Mouse (Mus musculus) fat pad, adult 2 months (tissue): ENCODE results near the gene Spg11.

Experiments
- DNase-seq: peaks from one replicate; pipeline ENCODE4 v3.0.0-alpha.2; 2011; ENCODE audit warnings: low read depth, low spot score; ENCODE audit errors: extremely low read depth

The Spg11 gene

DNA sequence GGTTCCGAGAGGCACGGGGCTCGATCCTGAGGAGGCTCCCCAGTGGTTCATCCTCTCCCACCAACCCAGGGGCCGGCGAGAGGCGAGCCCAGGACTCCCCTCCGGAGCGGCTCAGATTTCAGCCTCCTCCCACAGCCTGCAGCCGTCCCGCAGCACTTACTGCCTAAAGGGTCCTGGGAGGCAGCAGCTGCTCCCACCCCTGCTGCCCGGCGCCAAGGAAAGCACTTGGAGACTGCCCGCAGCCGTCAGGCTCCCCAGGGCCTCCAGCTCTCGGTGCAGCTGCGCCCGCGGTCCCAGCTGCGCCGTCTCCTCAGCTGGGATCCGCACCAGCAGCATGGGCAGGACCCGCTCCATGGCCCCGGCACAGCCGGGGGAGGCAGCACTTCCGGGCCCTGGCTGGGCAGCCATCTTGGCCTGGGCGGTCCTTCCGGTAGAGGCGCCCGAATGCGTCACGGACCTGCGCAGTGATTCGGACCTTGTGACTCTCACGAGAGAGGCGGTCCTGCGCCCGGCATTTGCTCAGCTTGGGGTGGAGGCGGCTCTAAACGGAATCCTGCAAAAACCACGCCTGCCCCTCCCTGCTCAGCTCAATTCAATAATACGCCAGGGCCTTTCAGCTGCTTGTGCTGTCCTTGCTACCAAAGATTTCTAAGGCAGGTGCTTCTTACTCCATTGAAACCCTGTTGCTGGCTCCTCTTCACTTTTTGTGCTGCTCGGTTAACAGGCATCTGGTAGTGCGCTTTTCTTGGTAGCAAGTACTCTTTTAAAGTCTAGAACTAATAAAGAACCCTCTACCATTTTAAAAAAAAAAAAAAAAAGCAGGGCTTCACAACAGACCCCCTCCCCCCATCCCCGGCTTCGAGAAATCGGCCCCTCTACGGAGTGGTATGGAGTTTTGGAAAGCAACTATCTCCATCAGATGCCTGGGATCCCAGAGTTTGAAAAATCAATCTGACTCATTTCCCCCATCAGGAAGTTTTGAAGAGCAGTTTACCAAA is at the start of gene Spg11:
TSS of gene Spg11 (minus strand) at position 426 of the 998 bp plus-strand sequence.
- DNase-seq, result peak; percentile 57

DNA sequence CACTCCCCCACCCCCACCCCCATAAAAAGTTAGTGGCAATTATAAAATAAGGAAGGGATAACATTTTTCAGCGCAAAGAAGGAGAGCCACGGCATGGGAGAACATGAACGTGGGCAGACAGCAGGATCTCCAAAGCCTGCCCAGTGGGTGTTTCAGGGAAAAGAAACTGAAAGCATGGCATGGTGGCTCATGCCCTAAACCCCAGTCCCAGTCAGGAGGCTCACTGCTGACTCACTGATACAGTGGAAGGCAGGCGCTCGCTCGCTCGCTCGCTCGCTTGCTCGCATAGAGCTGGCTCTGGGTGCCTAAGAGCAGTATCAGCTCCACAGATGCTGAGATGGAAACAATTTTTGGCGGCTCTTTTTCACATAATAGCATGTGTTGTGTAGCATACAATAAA is 46.1 kb upstream of the Spg11 start:
- DNase-seq, result no peak

DNA sequence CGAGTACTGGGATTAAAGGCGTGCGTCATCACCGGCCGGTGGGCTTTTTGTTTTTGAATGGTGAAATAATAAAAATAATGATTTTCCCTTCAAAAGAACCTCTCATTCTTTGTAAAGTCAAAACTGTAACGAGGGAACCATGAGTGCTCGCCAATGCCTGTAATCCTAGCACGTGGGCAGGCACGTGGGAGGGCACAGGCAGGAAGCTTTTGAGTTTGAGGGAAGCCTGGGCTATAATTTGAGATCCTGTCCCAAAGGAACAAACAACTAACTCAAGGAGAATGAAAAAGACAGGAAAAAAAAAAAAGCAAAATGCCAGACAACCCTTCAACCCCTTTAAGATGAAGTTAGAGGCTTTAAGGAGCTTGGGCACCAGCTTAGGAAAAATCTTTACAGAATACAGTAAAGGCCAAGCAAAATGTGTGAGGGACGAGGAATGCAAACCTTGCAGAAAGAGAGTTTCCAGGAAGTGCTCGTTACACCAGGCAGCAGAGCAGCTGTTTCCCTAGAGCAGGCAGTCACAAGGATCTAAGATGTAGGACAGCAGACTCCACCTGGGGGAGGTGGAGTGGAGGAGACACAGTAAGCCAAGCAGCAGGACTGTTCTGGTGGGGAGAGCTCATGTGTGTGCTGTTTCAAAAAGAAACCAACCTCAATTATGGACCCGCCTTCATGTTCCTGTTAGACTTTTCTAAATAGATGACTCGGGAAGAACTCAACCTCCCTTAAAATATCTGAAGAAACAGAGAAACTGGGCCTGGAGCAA is 45.4 kb upstream of the Spg11 start:
- no peak for DNase-seq

DNA sequence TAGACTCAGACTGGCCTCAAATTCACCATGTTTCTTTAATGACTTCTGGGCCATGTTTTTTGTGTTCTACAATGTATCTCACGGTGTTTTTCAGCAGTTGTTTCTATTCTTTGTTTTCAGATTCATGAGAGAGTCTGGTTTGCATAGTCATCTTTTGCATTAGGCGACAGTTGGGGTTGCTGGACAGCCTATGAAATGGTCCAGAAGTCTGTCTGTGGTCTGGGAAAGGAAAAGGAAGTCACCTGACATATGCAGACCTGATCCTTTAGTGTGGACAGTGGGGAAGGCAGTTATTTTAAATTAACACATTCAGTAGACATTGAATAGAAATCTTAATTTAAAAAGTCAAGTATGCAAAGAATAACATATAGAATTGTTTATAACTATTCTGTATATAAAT is 44.3 kb upstream of the Spg11 start:
- no peak for DNase-seq

DNA sequence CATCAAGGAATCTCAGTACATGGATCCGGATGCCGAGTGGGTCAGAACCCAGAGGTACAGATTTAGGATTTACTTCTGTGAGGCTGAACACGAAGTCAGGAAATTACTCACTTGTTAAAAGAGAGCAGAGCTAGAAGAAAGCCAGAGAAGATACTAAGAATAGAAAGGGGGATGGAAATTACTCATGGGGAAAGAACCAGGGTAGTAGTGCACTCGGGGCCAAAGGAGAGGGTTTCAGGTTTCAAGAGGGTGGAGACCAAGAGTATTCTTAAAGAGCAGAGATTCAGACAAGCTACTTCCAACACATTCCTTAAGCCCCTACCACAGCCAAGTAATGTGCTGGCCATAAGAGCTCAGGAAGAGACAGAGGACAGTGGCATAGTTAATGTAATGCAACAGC is 43.4 kb upstream of the Spg11 start:
- no peak for DNase-seq

DNA sequence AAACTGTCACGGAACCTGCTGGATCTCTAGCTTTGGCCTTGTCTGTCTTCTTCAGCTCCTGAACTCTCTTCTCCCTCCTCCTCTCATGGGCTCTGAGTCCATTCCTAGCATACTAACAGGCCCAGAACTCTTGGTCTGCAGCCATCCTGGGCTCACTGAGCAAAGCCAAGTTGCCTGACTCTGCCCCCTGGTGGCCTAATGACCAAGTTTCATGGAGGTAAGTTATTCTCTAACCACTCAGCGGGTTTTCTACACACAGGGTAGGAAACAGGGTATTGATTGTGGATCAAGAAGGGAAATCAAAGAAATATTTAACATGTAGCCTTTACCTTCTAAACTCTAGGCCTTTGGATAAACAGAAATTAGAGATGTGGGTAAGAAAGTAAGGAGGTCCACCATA is 42.5 kb upstream of the Spg11 start, which contains the start of gene Trim69:
TSS of gene Trim69 (plus strand) at position 21 of the 400 bp plus-strand sequence.
- no peak for DNase-seq

GRCm38 (mm10) chr2:122159667-122160066 is 41.5 kb upstream of the Spg11 start:
- DNase-seq, result no peak

GRCm38 (mm10) chr2:122158362-122158802 is 40.2 kb upstream of the Spg11 start:
- peak; percentile 83 for DNase-seq

DNA sequence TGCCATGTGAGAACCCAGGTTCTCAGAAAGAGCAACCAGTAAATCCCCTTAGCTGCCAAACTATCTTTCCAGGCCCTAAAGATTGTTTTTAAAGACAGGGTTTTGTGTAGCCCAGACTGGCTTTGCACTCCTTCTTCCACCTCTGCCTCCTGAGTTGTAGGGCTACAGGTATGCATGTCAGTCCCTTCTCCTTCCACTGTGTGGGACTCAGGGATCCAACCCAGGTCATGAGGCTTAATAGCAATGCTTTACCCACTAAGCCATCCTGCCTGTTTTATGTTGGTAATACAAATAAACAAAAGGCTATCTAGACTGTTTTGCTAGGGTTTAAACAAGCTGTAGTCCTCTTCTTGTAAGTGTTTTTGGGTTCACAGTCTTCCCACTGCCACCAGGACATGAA is 39.4 kb upstream of the Spg11 start:
- no peak for DNase-seq

DNA sequence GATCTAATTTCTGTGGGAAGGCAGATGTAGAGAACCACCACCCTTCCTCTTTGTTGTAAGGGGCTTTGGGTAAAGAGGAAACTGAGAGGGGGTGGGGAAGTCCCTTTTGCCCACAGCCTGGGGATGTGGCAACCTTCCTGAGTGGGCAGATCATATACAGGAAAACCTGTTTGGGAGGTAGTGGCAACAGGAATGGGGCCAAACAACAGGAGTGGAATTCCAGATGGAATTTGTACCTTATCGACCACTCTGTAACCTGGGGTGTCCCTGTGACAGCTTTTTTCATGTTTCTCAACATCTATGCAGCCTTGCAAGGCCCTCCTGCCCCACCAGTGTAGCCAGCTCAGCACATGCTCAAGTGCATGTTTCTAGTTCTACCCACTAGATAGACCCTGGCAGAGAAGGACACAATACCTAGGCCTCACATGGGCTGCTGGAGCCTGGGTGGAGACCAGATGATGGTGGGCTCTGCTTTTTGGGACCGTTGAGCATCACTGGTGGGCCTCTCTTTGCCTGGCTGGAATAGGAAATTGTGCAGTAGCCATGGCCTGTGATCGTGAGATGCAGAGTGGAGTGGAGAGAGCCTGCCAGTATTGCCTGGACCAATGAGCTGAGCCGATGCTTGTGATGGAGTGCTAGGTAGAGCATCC is 38.0 kb upstream of the Spg11 start:
- no peak for DNase-seq

- DNase-seq, result no peak
Measured at GRCm38 (mm10) chr2:122155292-122155691, 37.1 kb upstream of the Spg11 start.

GRCm38 (mm10) chr2:122154479-122154878 is 36.3 kb upstream of the Spg11 start:
- DNase-seq, result no peak

GRCm38 (mm10) chr2:122153681-122154365 is 35.6 kb upstream of the Spg11 start:
- no peak for DNase-seq

- no peak for DNase-seq
Measured at GRCm38 (mm10) chr2:122152850-122153249, 34.7 kb upstream of the Spg11 start.

- no peak for DNase-seq
Measured at GRCm38 (mm10) chr2:122151221-122151620, 33.0 kb upstream of the Spg11 start.

- DNase-seq, result no peak
Measured at GRCm38 (mm10) chr2:122149716-122150115, 31.5 kb upstream of the Spg11 start.

DNA sequence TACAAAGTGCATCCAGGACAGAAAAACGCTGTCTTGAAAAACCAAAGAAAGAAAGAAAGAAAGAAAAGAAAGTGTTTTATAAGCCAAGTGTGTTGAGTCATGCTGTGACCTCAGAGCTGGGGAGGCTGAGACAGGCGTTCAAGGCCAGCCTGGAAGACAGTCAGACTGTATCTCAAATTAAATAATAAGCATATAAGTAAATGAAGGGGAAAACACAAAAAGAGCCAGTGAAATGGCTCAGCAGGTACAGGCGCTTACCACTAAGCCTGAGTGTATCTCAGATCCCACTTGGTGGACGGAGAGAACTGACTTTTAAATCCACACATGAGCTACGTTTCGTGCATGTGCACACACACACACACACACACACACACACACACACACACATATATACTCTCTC is 31.1 kb upstream of the Spg11 start:
- no peak for DNase-seq

DNA sequence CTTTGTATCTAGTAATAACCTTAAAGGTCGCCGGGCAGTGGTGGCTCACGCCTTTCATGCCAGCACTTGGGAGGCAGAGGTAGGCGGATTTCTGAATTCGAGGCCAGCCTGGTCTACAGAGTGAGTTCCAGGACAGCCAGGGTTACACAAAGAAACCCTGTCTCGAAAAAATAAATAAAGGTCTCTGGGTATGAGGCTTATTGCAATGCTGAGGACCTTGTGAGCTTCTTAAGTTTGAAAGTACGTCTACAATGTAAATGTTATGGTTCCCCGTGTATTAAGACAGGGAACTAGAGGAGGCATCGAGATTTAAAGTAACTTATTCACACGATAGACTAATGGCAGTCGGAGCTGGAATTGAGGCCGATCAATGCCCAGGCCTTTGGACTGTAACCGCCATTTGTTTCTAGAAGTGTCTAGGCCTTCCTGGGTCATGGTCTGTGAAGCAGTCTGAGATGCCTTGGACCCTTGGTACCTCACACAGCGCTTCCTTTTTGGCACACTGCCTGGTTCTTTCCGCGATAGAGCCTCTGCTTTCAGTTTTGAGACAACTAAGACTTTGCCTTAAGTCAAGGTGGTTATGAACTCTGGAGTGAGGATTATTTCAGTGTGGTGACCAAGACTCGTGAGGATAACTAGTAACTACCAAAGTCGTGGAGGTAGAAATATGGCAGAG is 30.2 kb upstream of the Spg11 start:
- DNase-seq, result no peak

- peak; percentile 65 for DNase-seq
Measured at GRCm38 (mm10) chr2:122147508-122148241, 29.5 kb upstream of the Spg11 start, which contains the start of gene B2m. Gene B2m, plus strand, starts transcription at chr2:122147686.
